Mouse (Mus musculus) kidney, embryonic 16.5 days (tissue): ENCODE measurements at regions not wholly inside any gene's neighbourhood (a gene's known extent, or its start where the extent isn't known, plus 50 kb on each side); places are given as distances from the start of the nearest gene placed in this dataset.
"Not testable (repeated sequence)": the region's sequence is repeated elsewhere in the genome, so short reads cannot be mapped to it uniquely, and the experiment has no call there.

ENCODE experiments used
- ATAC-seq: fragments of 200-750 bp; cut with Nextera tagmentation; 2 replicates; pipeline ENCODE4 v1.8.0; 2017; ENCODE audit warnings: moderate TSS enrichment; ENCODE audit not compliant: low FRiP score, low TSS enrichment
- H3K27ac ChIP-seq: fragments of 300-500 bp; sonication (generic); 2 replicates; pipeline ENCODE4 v1.5.1; 2014; ENCODE audit warnings: low read length
- H3K27me3 ChIP-seq: fragments of 300-500 bp; sonication (generic); 2 replicates; pipeline ENCODE4 v1.6.1; 2014; ENCODE audit warnings: low read length, control low read depth, mixed read lengths; ENCODE audit not compliant: insufficient read depth
- H3K36me3 ChIP-seq: fragments of 300-500 bp; sonication (generic); 2 replicates; pipeline ENCODE4 v1.6.1; 2014; ENCODE audit warnings: low read length, control low read depth, mixed read lengths; ENCODE audit not compliant: insufficient read depth
- H3K4me1 ChIP-seq: fragments of 300-500 bp; sonication (generic); 2 replicates; pipeline ENCODE4 v1.6.1; 2014; ENCODE audit warnings: low read length, control low read depth, mixed read lengths; ENCODE audit not compliant: insufficient read depth
- H3K4me2 ChIP-seq: fragments of 300-500 bp; sonication (generic); replicated peaks from 2 replicates; pipeline ENCODE4 v1.6.1; 2014; ENCODE audit warnings: low read depth, low read length
- H3K4me3 ChIP-seq: fragments of 300-500 bp; sonication (generic); 2 replicates; pipeline ENCODE4 v1.5.1; 2014; ENCODE audit warnings: mild to moderate bottlenecking, low read length
- H3K9ac ChIP-seq: fragments of 300-500 bp; sonication (generic); replicated peaks from 2 replicates; pipeline ENCODE4 v1.6.1; 2014; ENCODE audit warnings: low read length
- H3K9me3 ChIP-seq: fragments of 300-500 bp; sonication (generic); 2 replicates; pipeline ENCODE4 v1.6.1; 2016; ENCODE audit warnings: low read length, control low read depth
- WGBS: fragments of 180-500 bp; shearing (Covaris S2); extraction: QIAGEN DNeasy Blood & Tissue Kit; methylation state at CpG from one replicate; pipeline ENCODE4 v1.1.7; 2014; 5-methylcytosine and 5-hydroxymethylcytosine counted together

DNA sequence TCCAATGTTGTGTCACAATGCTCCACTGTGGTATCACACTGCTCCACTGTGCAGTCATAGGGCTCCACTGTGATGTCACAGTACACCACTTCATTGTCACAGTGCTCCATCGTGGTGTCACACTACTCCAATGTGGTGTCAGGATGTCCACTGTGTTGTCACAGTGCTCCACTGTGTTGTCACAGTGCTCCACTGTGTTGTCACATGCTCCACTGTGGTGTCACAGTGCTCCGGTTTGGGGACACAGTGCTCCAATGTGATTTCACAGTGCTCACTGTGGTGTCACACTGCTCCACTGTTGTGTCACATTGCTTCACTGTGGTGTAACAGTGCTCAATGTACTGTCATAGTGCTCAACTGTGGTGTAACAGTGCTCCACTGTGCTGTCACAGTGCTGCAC, 108.1 kb upstream of the Scaf8 start:
- Histone ChIP-seq H3K4me1 (no peaks in the 10 kb centered on the region), H3K4me2 (no peak overlapping the region), H3K27ac (no peak overlapping the region), H3K4me3 (no peak overlapping the region), H3K27me3 (no peaks in the 10 kb centered on the region), H3K36me3 (no peaks in the 10 kb centered on the region), H3K9me3 (peaks cover 71% of the 10 kb centered on the region), H3K9ac (no peak overlapping the region)
- WGBS = 85% methylated on average over 2 of the region's 2 CpGs
- ATAC-seq = 0 out of 2 replicates have a peak, but pooled peaks have one; percentile 28

DNA sequence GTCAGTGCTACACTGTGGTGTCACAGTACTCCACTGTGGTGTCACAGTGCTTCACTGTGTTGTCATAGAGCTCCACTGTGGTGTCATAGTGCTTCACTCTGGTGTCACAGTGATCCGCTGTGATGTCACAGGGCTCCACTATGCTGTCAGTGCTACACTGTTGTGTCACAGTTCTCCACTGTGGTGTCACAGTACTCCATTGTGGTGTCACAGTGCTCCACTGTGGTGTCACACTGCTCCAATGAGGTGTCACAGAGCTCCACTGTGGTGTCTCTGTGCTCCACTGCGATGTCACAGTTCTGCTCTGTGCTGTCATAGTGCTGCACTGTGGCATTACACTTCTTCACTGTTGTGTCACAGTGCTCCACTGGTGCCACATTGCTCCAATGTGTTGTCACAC, 107.5 kb upstream of the Scaf8 start:
- WGBS = 70% methylated on average over 2 of the region's 2 CpGs
- Histone ChIP-seq H3K27me3 (no peaks in the 10 kb centered on the region), H3K27ac (no peak overlapping the region), H3K4me2 (no peak overlapping the region), H3K4me1 (no peaks in the 10 kb centered on the region), H3K4me3 (no peak overlapping the region), H3K9me3 (peaks cover 76% of the 10 kb centered on the region), H3K36me3 (no peaks in the 10 kb centered on the region), H3K9ac (no peak overlapping the region)
- no peak for ATAC-seq

DNA sequence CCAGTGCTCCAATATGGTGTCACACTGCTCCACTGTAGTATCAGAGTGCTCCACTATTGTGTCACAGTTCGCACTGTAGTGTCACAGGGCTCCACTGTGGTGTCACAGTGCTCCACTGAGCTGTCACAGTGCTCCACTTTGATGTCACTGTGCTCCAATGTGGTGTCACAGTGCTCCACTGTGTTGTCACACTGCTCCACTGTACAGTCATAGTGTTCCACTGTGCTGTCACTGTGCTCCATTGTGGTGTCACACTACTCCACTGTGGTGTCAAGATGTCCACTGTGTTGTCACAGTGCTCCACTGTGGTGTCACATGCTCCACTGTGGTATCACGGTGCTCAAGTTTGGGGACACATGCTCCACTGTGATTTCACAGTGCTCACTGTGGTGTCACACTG, 104.8 kb upstream of the Scaf8 start:
- WGBS = 71% methylated on average over 2 of the region's 2 CpGs
- H3K4me1 ChIP-seq = no peaks in the 10 kb centered on the region
- H3K4me2 ChIP-seq = no peak overlapping the region
- H3K27me3 ChIP-seq = no peaks in the 10 kb centered on the region
- H3K4me3 ChIP-seq = no peak overlapping the region
- no peak overlapping the region for H3K27ac ChIP-seq
- H3K9me3 ChIP-seq = peaks cover 83% of the 10 kb centered on the region
- no peaks in the 10 kb centered on the region for H3K36me3 ChIP-seq
- no peak overlapping the region for H3K9ac ChIP-seq
- no peak for ATAC-seq

DNA sequence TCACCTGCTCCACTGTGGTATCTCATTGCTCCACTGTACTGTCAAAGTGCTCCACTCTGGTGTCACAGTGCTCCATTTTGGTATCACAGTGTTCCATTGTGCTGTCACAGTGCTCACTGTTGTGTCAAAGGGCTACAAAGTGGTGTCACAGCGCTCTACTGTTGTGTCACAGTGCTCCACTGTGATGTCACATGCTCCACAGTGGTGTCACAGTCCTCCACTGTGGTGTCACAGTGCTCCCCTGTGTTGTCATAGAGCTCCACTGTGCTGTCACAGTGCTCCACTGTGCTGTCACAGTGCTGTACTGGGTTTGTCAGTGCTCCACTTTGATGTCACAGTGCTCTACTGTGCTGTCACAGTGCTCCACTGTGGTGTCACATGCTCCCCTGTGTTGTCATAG, 102.7 kb upstream of the Scaf8 start:
- Histone ChIP-seq H3K4me1 (no peaks in the 10 kb centered on the region), H3K27ac (no peak overlapping the region), H3K9ac (no peak overlapping the region), H3K4me2 (no peak overlapping the region), H3K4me3 (no peak overlapping the region), H3K36me3 (no peaks in the 10 kb centered on the region), H3K9me3 (peaks cover 89% of the 10 kb centered on the region), H3K27me3 (no peaks in the 10 kb centered on the region)
- ATAC-seq = no peak
- WGBS = 48% methylated on average over 1 of the region's 1 CpGs

DNA sequence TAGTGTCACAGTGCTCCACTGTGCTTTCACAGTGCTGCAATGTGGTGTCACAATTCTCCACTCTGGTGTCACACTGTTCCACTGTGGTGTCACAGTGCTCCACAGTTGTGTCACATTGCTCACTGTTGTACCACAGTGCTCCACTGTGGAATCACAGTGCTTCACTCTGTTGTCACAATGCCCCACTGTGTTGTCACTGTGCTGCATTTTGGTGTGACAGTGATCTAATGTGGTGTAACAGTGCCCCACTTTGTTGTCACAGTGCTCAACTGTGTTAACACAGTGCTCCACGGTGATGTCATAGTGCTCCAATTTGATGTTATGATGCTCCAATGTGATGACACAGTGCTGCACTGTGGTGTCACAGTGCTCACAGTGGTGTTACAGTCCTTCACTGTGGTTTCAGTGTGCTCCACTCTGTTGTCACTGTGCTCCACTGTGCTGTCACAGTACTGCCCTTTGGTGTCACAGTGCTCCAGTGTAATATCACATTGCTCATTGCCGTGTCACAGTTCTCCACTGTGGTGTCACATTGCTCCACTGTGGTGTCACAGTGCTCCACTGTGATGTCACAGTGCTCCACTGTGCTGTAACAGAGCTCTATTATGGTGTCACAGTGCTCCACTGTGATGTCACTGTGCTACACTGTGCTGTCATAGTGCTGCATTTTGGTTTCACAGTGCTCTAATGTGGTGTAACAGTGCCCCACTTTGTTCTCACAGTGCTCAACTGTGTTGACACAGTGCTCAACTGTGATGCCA, 95.0 kb upstream of the Scaf8 start:
- H3K4me1 ChIP-seq = no peaks in the 10 kb centered on the region
- H3K4me3 ChIP-seq = no peak overlapping the region
- H3K27me3 ChIP-seq = no peaks in the 10 kb centered on the region
- 89% methylated on average over 2 of the region's 2 CpGs for WGBS
- peaks cover 53% of the 10 kb centered on the region for H3K9me3 ChIP-seq
- H3K27ac ChIP-seq = no peak overlapping the region
- H3K4me2 ChIP-seq = no peak overlapping the region
- no peak overlapping the region for H3K9ac ChIP-seq
- no peaks in the 10 kb centered on the region for H3K36me3 ChIP-seq
- peak; percentile 64 for ATAC-seq

DNA sequence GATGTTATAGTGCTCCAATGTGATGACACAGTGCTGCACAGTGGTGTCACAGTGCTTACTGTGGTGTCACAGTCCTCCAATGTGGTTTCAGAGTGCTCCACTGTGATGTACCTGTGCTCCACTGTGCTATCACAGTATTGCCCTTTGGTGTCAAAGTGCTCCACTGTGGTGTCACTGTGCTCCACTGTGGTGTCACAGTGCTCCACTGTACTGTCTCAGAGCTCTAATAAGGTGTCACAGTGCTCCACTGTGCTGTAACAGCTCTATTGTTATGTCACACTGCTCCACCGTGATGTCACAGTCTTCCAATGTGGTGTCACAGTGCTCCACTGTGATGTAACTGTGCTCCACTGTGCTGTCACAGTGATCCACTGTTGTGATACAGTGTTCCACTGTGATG, 94.4 kb upstream of the Scaf8 start:
- Histone ChIP-seq H3K9me3 (peaks cover 47% of the 10 kb centered on the region), H3K9ac (no peak overlapping the region), H3K27ac (no peak overlapping the region), H3K4me2 (no peak overlapping the region), H3K4me1 (no peaks in the 10 kb centered on the region), H3K27me3 (no peaks in the 10 kb centered on the region), H3K36me3 (no peaks in the 10 kb centered on the region), H3K4me3 (no peak overlapping the region)
- WGBS = 93% methylated on average over 1 of the region's 1 CpGs
- ATAC-seq = peak; percentile 59; the same call in 1 of the 2 replicates

DNA sequence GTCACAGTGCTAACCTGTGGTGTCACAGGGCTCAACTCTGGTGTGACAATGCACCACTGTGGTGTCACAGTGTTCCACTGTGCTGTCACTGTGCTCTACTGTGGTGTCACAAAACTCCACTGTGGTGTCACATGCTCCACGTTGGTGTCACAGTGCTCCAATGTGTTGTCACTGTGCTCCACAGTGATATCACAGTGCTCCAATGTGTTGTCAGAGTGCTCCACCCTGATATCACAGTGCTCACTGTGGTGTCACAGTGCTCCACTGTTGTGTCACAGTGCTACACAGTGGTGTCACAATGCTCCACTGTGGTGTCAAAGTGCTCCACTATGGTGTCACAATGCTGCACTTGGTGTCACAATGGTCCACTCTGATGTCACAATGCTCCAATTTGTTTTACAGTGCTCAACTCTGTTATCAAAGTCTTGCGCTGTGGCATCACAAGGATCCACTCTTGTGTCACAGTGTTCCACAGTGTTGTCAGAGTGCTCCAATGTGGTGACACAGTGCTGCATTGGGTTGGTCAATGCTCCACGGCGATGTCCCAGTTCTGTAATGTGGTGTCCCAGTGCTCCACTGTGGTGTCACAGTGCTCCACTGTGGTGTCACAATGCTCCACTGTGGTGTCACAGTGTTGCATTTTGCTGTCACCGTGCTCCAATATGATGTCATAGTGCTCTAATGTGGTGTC, 92.4 kb upstream of the Scaf8 start:
- no peaks in the 10 kb centered on the region for H3K36me3 ChIP-seq
- H3K9me3 ChIP-seq = peaks cover 34% of the 10 kb centered on the region
- no peaks in the 10 kb centered on the region for H3K4me1 ChIP-seq
- no peaks in the 10 kb centered on the region for H3K27me3 ChIP-seq
- no peak for ATAC-seq
- WGBS = 81% methylated on average over 4 of the region's 5 CpGs
- no peak overlapping the region for H3K4me2 ChIP-seq
- H3K4me3 ChIP-seq = no peak overlapping the region
- no peak overlapping the region for H3K27ac ChIP-seq
- no peak overlapping the region for H3K9ac ChIP-seq

DNA sequence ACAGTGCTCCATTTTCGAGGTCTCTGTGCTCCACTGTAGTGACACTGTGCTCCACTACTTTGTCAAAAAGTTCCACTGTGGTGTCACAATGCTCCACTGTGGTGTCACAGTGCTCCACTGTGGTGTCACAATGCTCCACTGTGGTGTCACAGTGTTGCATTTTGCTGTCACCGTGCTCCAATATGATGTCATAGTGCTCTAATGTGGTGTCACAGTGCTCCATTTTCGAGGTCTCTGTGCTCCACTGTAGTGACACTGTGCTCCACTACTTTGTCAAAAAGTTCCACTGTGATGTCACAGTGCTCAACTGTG, 91.9 kb upstream of the Scaf8 start:
- not testable (repeated sequence) for H3K4me3 ChIP-seq, H3K4me1 ChIP-seq, H3K9ac ChIP-seq, ATAC-seq, H3K4me2 ChIP-seq, H3K27me3 ChIP-seq, H3K36me3 ChIP-seq, H3K27ac ChIP-seq
- 56% methylated on average over 1 of the region's 3 CpGs for WGBS
- H3K9me3 ChIP-seq = peaks cover 31% of the 10 kb centered on the region

DNA sequence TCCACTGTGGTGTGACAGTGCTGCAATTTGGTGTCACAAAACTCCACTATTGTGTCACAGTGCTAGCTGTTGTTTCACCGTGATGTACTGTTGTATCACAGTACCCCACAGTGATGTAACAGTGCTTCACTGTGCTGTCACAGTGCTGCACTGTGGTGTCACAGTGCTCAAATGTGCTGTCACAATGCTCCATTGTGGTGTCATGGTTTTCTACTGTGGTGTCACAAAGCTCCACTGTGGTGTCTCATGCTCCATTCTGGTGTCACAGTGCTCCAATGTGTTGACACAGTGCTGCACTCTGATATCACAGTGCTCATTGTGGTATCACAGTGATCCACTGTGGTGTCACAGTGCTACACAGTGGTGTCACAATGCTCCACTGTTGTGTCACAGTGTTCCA, 91.3 kb upstream of the Scaf8 start:
- peaks cover 30% of the 10 kb centered on the region for H3K9me3 ChIP-seq
- no peak overlapping the region for H3K27ac ChIP-seq
- no peak overlapping the region for H3K4me3 ChIP-seq
- H3K4me1 ChIP-seq = no peaks in the 10 kb centered on the region
- no peak overlapping the region for H3K9ac ChIP-seq
- H3K4me2 ChIP-seq = no peak overlapping the region
- no peaks in the 10 kb centered on the region for H3K27me3 ChIP-seq
- H3K36me3 ChIP-seq = no peaks in the 10 kb centered on the region
- ATAC-seq = no peak
- WGBS = 100% methylated on average over 1 of the region's 1 CpGs

DNA sequence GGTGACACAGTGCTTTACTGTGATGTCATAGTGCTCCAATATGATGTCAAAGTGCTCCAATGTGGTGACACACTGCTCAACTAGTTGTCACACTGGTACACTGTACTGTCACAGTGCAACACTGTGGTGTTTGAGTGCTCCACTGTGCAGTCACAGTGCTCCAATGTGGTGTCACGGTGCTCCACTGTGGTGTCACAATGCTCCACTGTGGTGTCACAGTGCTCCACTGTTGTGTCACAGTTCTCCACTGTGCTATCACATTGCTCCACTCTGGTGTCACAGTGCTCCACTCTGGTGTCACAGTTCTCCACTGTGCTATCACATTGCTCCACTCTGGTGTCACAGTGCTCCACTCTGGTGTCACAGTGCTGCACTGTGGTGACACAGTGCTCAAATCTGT, 87.9 kb upstream of the Scaf8 start:
- H3K4me1 ChIP-seq, H3K4me3 ChIP-seq, H3K4me2 ChIP-seq, H3K9ac ChIP-seq, H3K27me3 ChIP-seq, H3K27ac ChIP-seq, ATAC-seq, H3K36me3 ChIP-seq: not testable (repeated sequence)
- peaks cover 32% of the 10 kb centered on the region; the same call in 1 of the 2 replicates for H3K9me3 ChIP-seq
- 59% methylated on average over 1 of the region's 1 CpGs for WGBS
